Mouse (Mus musculus) megakaryocyte, embryonic 14.5 days (primary cell): Measurements from ENCODE around the gene Phf24. TPM values are rescaled to one million over a fixed set of nuclear protein-coding genes. Genes with fewer than 3 reads are reported as not detected.
A peak's percentile ranks its signal among the peaks of the same experiment; 100 is the strongest.

ENCODE experiments used
- H3K27me3 ChIP-seq: replicated peaks from 2 replicates; pipeline ENCODE3; 2012; ENCODE audit warnings: inconsistent platforms
- H3K36me3 ChIP-seq: replicated peaks from 2 replicates; pipeline ENCODE3; 2012; ENCODE audit warnings: low read length, inconsistent platforms, mixed read lengths
- H3K4me1 ChIP-seq: 2 replicates; pipeline ENCODE4 v1.6.1; 2012; ENCODE audit warnings: inconsistent platforms
- H3K4me3 ChIP-seq: replicated peaks from 2 replicates; pipeline ENCODE3; 2012; ENCODE audit warnings: moderate library complexity, mild to moderate bottlenecking, inconsistent platforms
- H3K9me3 ChIP-seq: 2 replicates; pipeline ENCODE4 v1.6.1; 2012; ENCODE audit warnings: inconsistent platforms
- FLI1 ChIP-seq: IDR thresholded peaks from 2 replicates; pipeline ENCODE4 v1.6.1; 2012; ENCODE audit warnings: low read length, inconsistent platforms, mixed read lengths
- GATA1 ChIP-seq: IDR thresholded peaks from 3 replicates; pipeline ENCODE4 v1.6.1; 2012; ENCODE audit warnings: mixed read lengths, low read length, inconsistent platforms, borderline replicate concordance
- polyA plus RNA-seq: library from polyadenylated mRNA; stranded (reverse); fragments of >175 nt; gene quantifications from 2 replicates; pipeline ENCODE4 v1.2.3, GENCODE M21; 2012; ENCODE audit warnings: low replicate concordance; ENCODE audit not compliant: insufficient read depth

Gene Phf24
- polyA plus RNA-seq, 1 experiment, result not detected

GRCm38 (mm10) chr4:42924095-42924710 lies 7.7 kb downstream of the Phf24 start:
- H3K36me3 ChIP-seq, result no peaks in the 10 kb centered on the region
- H3K4me3 ChIP-seq, result no peak overlapping the region
- peaks cover 5% of the 10 kb centered on the region; the same call in 1 of the 2 replicates for H3K9me3 ChIP-seq
- H3K4me1 ChIP-seq, result no peaks in the 10 kb centered on the region
- peaks cover 40% of the 10 kb centered on the region for H3K27me3 ChIP-seq
- TF ChIP-seq GATA1 (no peak), FLI1 (no peak)

GRCm38 (mm10) chr4:42928209-42928608 lies 11.7 kb downstream of the Phf24 start:
- H3K36me3 ChIP-seq, result no peaks in the 10 kb centered on the region
- peaks cover 3% of the 10 kb centered on the region for H3K4me1 ChIP-seq
- peaks cover 5% of the 10 kb centered on the region; the same call in 1 of the 2 replicates for H3K9me3 ChIP-seq
- no peak overlapping the region for H3K4me3 ChIP-seq
- TF ChIP-seq GATA1 (no peak), FLI1 (no peak)
- peaks cover 37% of the 10 kb centered on the region for H3K27me3 ChIP-seq

GRCm38 (mm10) chr4:42928952-42929351 lies 12.5 kb downstream of the Phf24 start:
- no peak for TF ChIP-seq FLI1
- TF ChIP-seq GATA1, result no peak
- Histone ChIP-seq H3K36me3 (no peaks in the 10 kb centered on the region), H3K9me3 (peaks cover 5% of the 10 kb centered on the region; the same call in 1 of the 2 replicates), H3K4me1 (peaks cover 11% of the 10 kb centered on the region), H3K4me3 (no peak overlapping the region), H3K27me3 (peaks cover 39% of the 10 kb centered on the region)

- Histone ChIP-seq H3K9me3 (peaks cover 5% of the 10 kb centered on the region; the same call in 1 of the 2 replicates), H3K4me3 (no peak overlapping the region), H3K27me3 (peaks cover 53% of the 10 kb centered on the region), H3K36me3 (no peaks in the 10 kb centered on the region), H3K4me1 (peaks cover 14% of the 10 kb centered on the region)
- no peak for TF ChIP-seq FLI1
- no peak for TF ChIP-seq GATA1
Measured at GRCm38 (mm10) chr4:42932229-42932969, 15.9 kb downstream of the Phf24 start.

- Histone ChIP-seq H3K4me1 (peaks cover 14% of the 10 kb centered on the region), H3K36me3 (no peaks in the 10 kb centered on the region), H3K4me3 (peak overlapping the region; percentile 88), H3K9me3 (no peaks in the 10 kb centered on the region), H3K27me3 (peaks cover 64% of the 10 kb centered on the region)
- no peak for TF ChIP-seq FLI1
- no peak for TF ChIP-seq GATA1
Measured at GRCm38 (mm10) chr4:42933630-42934029, 17.2 kb downstream of the Phf24 start.

GRCm38 (mm10) chr4:42941396-42941795 lies 24.9 kb downstream of the Phf24 start:
- Histone ChIP-seq H3K9me3 (no peaks in the 10 kb centered on the region), H3K36me3 (no peaks in the 10 kb centered on the region), H3K4me1 (peaks cover 4% of the 10 kb centered on the region), H3K27me3 (peaks cover 77% of the 10 kb centered on the region), H3K4me3 (no peak overlapping the region)
- no peak for TF ChIP-seq FLI1
- no peak for TF ChIP-seq GATA1

GRCm38 (mm10) chr4:42943341-42943740 lies 26.9 kb downstream of the Phf24 start:
- Histone ChIP-seq H3K9me3 (no peaks in the 10 kb centered on the region), H3K4me1 (peaks cover 8% of the 10 kb centered on the region), H3K36me3 (no peaks in the 10 kb centered on the region), H3K27me3 (peaks cover 79% of the 10 kb centered on the region), H3K4me3 (no peak overlapping the region)
- TF ChIP-seq FLI1, result no peak

GRCm38 (mm10) chr4:42944185-42944584 lies 27.7 kb downstream of the Phf24 start:
- H3K4me3 ChIP-seq, result no peak overlapping the region
- H3K9me3 ChIP-seq, result no peaks in the 10 kb centered on the region
- TF ChIP-seq GATA1, result no peak
- TF ChIP-seq FLI1, result no peak
- H3K36me3 ChIP-seq, result no peaks in the 10 kb centered on the region
- peaks cover 11% of the 10 kb centered on the region for H3K4me1 ChIP-seq
- peaks cover 78% of the 10 kb centered on the region for H3K27me3 ChIP-seq

- Histone ChIP-seq H3K9me3 (no peaks in the 10 kb centered on the region), H3K27me3 (peaks cover 81% of the 10 kb centered on the region), H3K4me1 (peaks cover 20% of the 10 kb centered on the region), H3K36me3 (no peaks in the 10 kb centered on the region), H3K4me3 (no peak overlapping the region)
- TF ChIP-seq GATA1 (no peak), FLI1 (no peak)
Measured at GRCm38 (mm10) chr4:42945043-42945442, 28.6 kb downstream of the Phf24 start.

GRCm38 (mm10) chr4:42945445-42945844 lies 29.0 kb downstream of the Phf24 start:
- H3K27me3 ChIP-seq, result peaks cover 82% of the 10 kb centered on the region

More at GRCm38 (mm10) chr4:42945445-42945844, 29.0 kb downstream of the Phf24 start:
- Histone ChIP-seq H3K4me1 (peaks cover 24% of the 10 kb centered on the region), H3K4me3 (no peak overlapping the region), H3K36me3 (no peaks in the 10 kb centered on the region), H3K9me3 (no peaks in the 10 kb centered on the region)
- TF ChIP-seq FLI1, result no peak
- no peak for TF ChIP-seq GATA1
